Mouse (Mus musculus): ENCODE data around the gene Tc2n. TPM values are rescaled to one million over a fixed set of nuclear protein-coding genes. Genes with fewer than 3 reads are reported as not detected.

Tc2n gene
- polyA plus RNA-seq, 1 experiment from 2014 or later, result 0.14 TPM

- Histone ChIP-seq H3K27me3 (ENCODE audit: control insufficient read depth, insufficient read depth, low read depth, low read length) (no peaks in the 10 kb centered on the region), H3K4me2 (ENCODE audit: low read depth, low read length) (no peak overlapping the region), H3K4me1 (ENCODE audit: control insufficient read depth, low read depth, low read length) (no peaks in the 10 kb centered on the region), H3K9ac (ENCODE audit: low read depth, low read length) (no peak overlapping the region), H3K9me3 (replicated peaks; ENCODE audit: control insufficient read depth, low read length) (no peaks in the 10 kb centered on the region), H3K4me3 (ENCODE audit: low read depth, low read length) (no peak overlapping the region), H3K27ac (ENCODE audit: low read length) (no peak overlapping the region), H3K36me3 (ENCODE audit: control insufficient read depth, insufficient read depth) (no peaks in the 10 kb centered on the region)
- 56% methylated on average over 2 of the region's 2 CpGs for WGBS (ENCODE audit: insufficient replicate concordance)
- no peak for ATAC-seq (ENCODE audit: low read depth)
These were observed 24.1 kb upstream of the Tc2n start for GRCm38 (mm10) chr12:101742375-101742774.

GRCm38 (mm10) chr12:101740486-101740885 is 22.2 kb upstream of the Tc2n start:
- 13% methylated on average over 2 of the region's 2 CpGs for WGBS (ENCODE audit: insufficient replicate concordance)
- Histone ChIP-seq H3K9me3 (replicated peaks; ENCODE audit: control insufficient read depth, low read length) (no peaks in the 10 kb centered on the region), H3K36me3 (ENCODE audit: control insufficient read depth, insufficient read depth) (no peaks in the 10 kb centered on the region), H3K27me3 (ENCODE audit: control insufficient read depth, insufficient read depth, low read depth, low read length) (no peaks in the 10 kb centered on the region), H3K4me1 (ENCODE audit: control insufficient read depth, low read depth, low read length) (no peaks in the 10 kb centered on the region), H3K27ac (ENCODE audit: low read length) (no peak overlapping the region), H3K4me3 (ENCODE audit: low read depth, low read length) (no peak overlapping the region), H3K4me2 (ENCODE audit: low read depth, low read length) (no peak overlapping the region), H3K9ac (ENCODE audit: low read depth, low read length) (no peak overlapping the region)
- ATAC-seq (ENCODE audit: low read depth), result no peak

GRCm38 (mm10) chr12:101740045-101740444 is 21.7 kb upstream of the Tc2n start:
- H3K9me3 ChIP-seq (replicated peaks; ENCODE audit: control insufficient read depth, low read length), result no peaks in the 10 kb centered on the region
- ATAC-seq (ENCODE audit: low read depth), result peak; percentile 43; the same call in 1 of the 2 replicates
- no peaks in the 10 kb centered on the region for H3K4me1 ChIP-seq (ENCODE audit: control insufficient read depth, low read depth, low read length)
- no peaks in the 10 kb centered on the region for H3K36me3 ChIP-seq (ENCODE audit: control insufficient read depth, insufficient read depth)
- 6% methylated on average over 2 of the region's 2 CpGs for WGBS (ENCODE audit: insufficient replicate concordance)
- no peak overlapping the region for H3K4me3 ChIP-seq (ENCODE audit: low read depth, low read length)
- H3K27me3 ChIP-seq (ENCODE audit: control insufficient read depth, insufficient read depth, low read depth, low read length), result no peaks in the 10 kb centered on the region
- no peak overlapping the region for H3K4me2 ChIP-seq (ENCODE audit: low read depth, low read length)
- no peak overlapping the region for H3K27ac ChIP-seq (ENCODE audit: low read length)
- H3K9ac ChIP-seq (ENCODE audit: low read depth, low read length), result no peak overlapping the region

GRCm38 (mm10) chr12:101718755-101719150 is 430 bp upstream of the Tc2n start:
- peak; percentile 47 for ATAC-seq (ENCODE audit: low read depth)
- Histone ChIP-seq H3K36me3 (ENCODE audit: control insufficient read depth, insufficient read depth) (no peaks in the 10 kb centered on the region), H3K9me3 (replicated peaks; ENCODE audit: control insufficient read depth, low read length) (no peaks in the 10 kb centered on the region), H3K27ac (ENCODE audit: low read length) (no peak overlapping the region), H3K4me1 (ENCODE audit: control insufficient read depth, low read depth, low read length) (no peaks in the 10 kb centered on the region; the same call in 1 of the 2 replicates), H3K27me3 (ENCODE audit: control insufficient read depth, insufficient read depth, low read depth, low read length) (peaks cover 8% of the 10 kb centered on the region), H3K9ac (ENCODE audit: low read depth, low read length) (no peak overlapping the region), H3K4me3 (ENCODE audit: low read depth, low read length) (peak overlapping the region; percentile 65), H3K4me2 (ENCODE audit: low read depth, low read length) (peak overlapping the region; percentile 82)
- 2% methylated on average over 9 of the region's 9 CpGs for WGBS (ENCODE audit: insufficient replicate concordance)

- WGBS (ENCODE audit: insufficient replicate concordance), result 58% methylated on average over 3 of the region's 3 CpGs
These were observed 19.1 kb downstream of the Tc2n start for GRCm38 (mm10) chr12:101699176-101699575.

GRCm38 (mm10) chr12:101696521-101696920 is 21.8 kb downstream of the Tc2n start:
- Histone ChIP-seq H3K27me3 (ENCODE audit: control insufficient read depth, insufficient read depth, low read depth, low read length) (no peaks in the 10 kb centered on the region), H3K4me1 (ENCODE audit: control insufficient read depth, low read depth, low read length) (no peaks in the 10 kb centered on the region), H3K36me3 (ENCODE audit: control insufficient read depth, insufficient read depth) (no peaks in the 10 kb centered on the region), H3K9ac (ENCODE audit: low read depth, low read length) (no peak overlapping the region), H3K27ac (ENCODE audit: low read length) (no peak overlapping the region), H3K9me3 (replicated peaks; ENCODE audit: control insufficient read depth, low read length) (no peaks in the 10 kb centered on the region), H3K4me3 (ENCODE audit: low read depth, low read length) (no peak overlapping the region), H3K4me2 (ENCODE audit: low read depth, low read length) (no peak overlapping the region)
- no peak for ATAC-seq (ENCODE audit: low read depth)
- 49% methylated on average over 1 of the region's 1 CpGs for WGBS (ENCODE audit: insufficient replicate concordance)

More at GRCm38 (mm10) chr12:101699176-101699575, 19.1 kb downstream of the Tc2n start:
- no peaks in the 10 kb centered on the region for H3K9me3 ChIP-seq (replicated peaks; ENCODE audit: control insufficient read depth, low read length)
- H3K27me3 ChIP-seq (ENCODE audit: control insufficient read depth, insufficient read depth, low read depth, low read length), result no peaks in the 10 kb centered on the region
- H3K9ac ChIP-seq (ENCODE audit: low read depth, low read length), result no peak overlapping the region
- no peaks in the 10 kb centered on the region for H3K36me3 ChIP-seq (ENCODE audit: control insufficient read depth, insufficient read depth)
- no peak for ATAC-seq (ENCODE audit: low read depth)
- no peak overlapping the region for H3K27ac ChIP-seq (ENCODE audit: low read length)
- H3K4me2 ChIP-seq (ENCODE audit: low read depth, low read length), result no peak overlapping the region
- H3K4me1 ChIP-seq (ENCODE audit: control insufficient read depth, low read depth, low read length), result no peaks in the 10 kb centered on the region
- H3K4me3 ChIP-seq (ENCODE audit: low read depth, low read length), result no peak overlapping the region

- Histone ChIP-seq H3K36me3 (ENCODE audit: control insufficient read depth, insufficient read depth) (no peaks in the 10 kb centered on the region), H3K4me3 (ENCODE audit: low read depth, low read length) (no peak overlapping the region), H3K9me3 (replicated peaks; ENCODE audit: control insufficient read depth, low read length) (no peaks in the 10 kb centered on the region), H3K9ac (ENCODE audit: low read depth, low read length) (no peak overlapping the region), H3K4me1 (ENCODE audit: control insufficient read depth, low read depth, low read length) (no peaks in the 10 kb centered on the region), H3K4me2 (ENCODE audit: low read depth, low read length) (no peak overlapping the region), H3K27ac (ENCODE audit: low read length) (no peak overlapping the region), H3K27me3 (ENCODE audit: control insufficient read depth, insufficient read depth, low read depth, low read length) (no peaks in the 10 kb centered on the region)
- WGBS (ENCODE audit: insufficient replicate concordance), result 70% methylated on average over 2 of the region's 2 CpGs
- no peak for ATAC-seq (ENCODE audit: low read depth)
These were observed 37.8 kb downstream of the Tc2n start for GRCm38 (mm10) chr12:101680538-101680937.

GRCm38 (mm10) chr12:101667502-101667901 is 50.8 kb downstream of the Tc2n start:
- no peak for ATAC-seq (ENCODE audit: low read depth)
- no peak overlapping the region for H3K27ac ChIP-seq (ENCODE audit: low read length)
- H3K4me2 ChIP-seq (ENCODE audit: low read depth, low read length), result no peak overlapping the region
- H3K4me1 ChIP-seq (ENCODE audit: control insufficient read depth, low read depth, low read length), result no peaks in the 10 kb centered on the region
- no peak overlapping the region for H3K9ac ChIP-seq (ENCODE audit: low read depth, low read length)
- no peaks in the 10 kb centered on the region for H3K36me3 ChIP-seq (ENCODE audit: control insufficient read depth, insufficient read depth)
- H3K4me3 ChIP-seq (ENCODE audit: low read depth, low read length), result no peak overlapping the region
- H3K9me3 ChIP-seq (replicated peaks; ENCODE audit: control insufficient read depth, low read length), result no peaks in the 10 kb centered on the region
- H3K27me3 ChIP-seq (ENCODE audit: control insufficient read depth, insufficient read depth, low read depth, low read length), result no peaks in the 10 kb centered on the region
- WGBS (ENCODE audit: insufficient replicate concordance), result 69% methylated on average over 2 of the region's 2 CpGs

- Histone ChIP-seq H3K27ac (ENCODE audit: low read length) (no peak overlapping the region), H3K4me1 (ENCODE audit: control insufficient read depth, low read depth, low read length) (no peaks in the 10 kb centered on the region), H3K4me2 (ENCODE audit: low read depth, low read length) (no peak overlapping the region), H3K27me3 (ENCODE audit: control insufficient read depth, insufficient read depth, low read depth, low read length) (no peaks in the 10 kb centered on the region), H3K36me3 (ENCODE audit: control insufficient read depth, insufficient read depth) (no peaks in the 10 kb centered on the region), H3K9me3 (replicated peaks; ENCODE audit: control insufficient read depth, low read length) (no peaks in the 10 kb centered on the region), H3K9ac (ENCODE audit: low read depth, low read length) (no peak overlapping the region), H3K4me3 (ENCODE audit: low read depth, low read length) (no peak overlapping the region)
- 63% methylated on average over 1 of the region's 1 CpGs for WGBS (ENCODE audit: insufficient replicate concordance)
- no peak for ATAC-seq (ENCODE audit: low read depth)
These were observed 85.2 kb downstream of the Tc2n start for GRCm38 (mm10) chr12:101633137-101633536.

Measured in liver, embryonic 16.5 days (tissue).